Mouse (Mus musculus) liver, embryonic 12.5 days (tissue): ENCODE results near the gene Chd3. TPM values are rescaled to one million over a fixed set of nuclear protein-coding genes. Genes with fewer than 3 reads are reported as not detected.

Experiments used
- ATAC-seq: fragments of 200-750 bp; cut with Nextera tagmentation; 2 replicates; pipeline ENCODE4 v1.8.0; 2017; ENCODE audit warnings: moderate number of reproducible peaks, mild to moderate bottlenecking, moderate library complexity
- H3K27ac ChIP-seq: fragments of 300-500 bp; sonication (generic); 2 replicates; pipeline ENCODE4 v1.5.1; 2016; ENCODE audit warnings: mild to moderate bottlenecking
- H3K27me3 ChIP-seq: fragments of 300-500 bp; sonication (generic); replicated peaks from 2 replicates; pipeline ENCODE4 v1.6.1; 2016; ENCODE audit warnings: mild to moderate bottlenecking, moderate library complexity
- H3K36me3 ChIP-seq: fragments of 300-500 bp; sonication (generic); 2 replicates; pipeline ENCODE4 v1.6.1; 2016; ENCODE audit warnings: mild to moderate bottlenecking, moderate library complexity
- H3K4me1 ChIP-seq: fragments of 300-500 bp; sonication (generic); 2 replicates; pipeline ENCODE4 v1.6.1; 2016
- H3K4me2 ChIP-seq: fragments of 300-500 bp; sonication (generic); 2 replicates; pipeline ENCODE4 v1.6.1; 2016; ENCODE audit warnings: mild to moderate bottlenecking, moderate library complexity
- H3K4me3 ChIP-seq: fragments of 300-500 bp; sonication (generic); 2 replicates; pipeline ENCODE4 v1.5.1; 2016; ENCODE audit warnings: mild to moderate bottlenecking, moderate library complexity
- H3K9ac ChIP-seq: fragments of 300-500 bp; sonication (generic); 2 replicates; pipeline ENCODE4 v1.6.1; 2016; ENCODE audit warnings: mild to moderate bottlenecking, moderate library complexity
- H3K9me3 ChIP-seq: fragments of 300-500 bp; sonication (generic); replicated peaks from 2 replicates; pipeline ENCODE4 v1.6.1; 2016; ENCODE audit warnings: mild to moderate bottlenecking, moderate library complexity
- WGBS: fragments of 180-500 bp; shearing (Covaris S2); methylation state at CpG from one replicate; pipeline ENCODE4 v1.1.7; 2016; ENCODE audit not compliant: insufficient replicate concordance; 5-methylcytosine and 5-hydroxymethylcytosine counted together
- polyA plus RNA-seq: library from polyadenylated mRNA; unstranded; fragments of >200 nt; fragmentation: Nextera tagmentation; extraction: Ambion mirVana; gene quantifications from 2 replicates; pipeline ENCODE4 v1.2.1, GENCODE M21; 2016

Gene Chd3
- polyA plus RNA-seq, 1 experiment from 2014 or later = 4.7 TPM

DNA sequence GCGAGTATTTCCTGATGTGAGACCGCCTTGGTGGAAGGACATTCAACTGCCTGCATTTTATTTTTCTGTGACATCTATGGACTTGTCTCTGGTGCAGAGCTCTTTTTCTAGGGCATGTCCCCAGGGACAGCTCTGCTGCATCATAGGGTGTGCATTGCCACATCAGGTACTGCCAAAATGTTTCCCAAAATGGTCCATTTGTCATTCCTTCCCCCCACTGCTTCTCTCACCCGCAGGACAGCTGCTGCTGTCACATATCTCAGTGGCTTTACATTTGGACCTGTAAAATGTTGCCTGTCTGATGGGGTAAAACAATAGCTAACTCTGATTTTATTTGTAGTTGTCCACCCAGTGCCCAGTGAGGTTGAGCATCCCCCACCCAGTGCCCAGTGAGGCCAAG lies 73.9 kb downstream of the Chd3 start:
- ATAC-seq = no peak
- WGBS = 63% methylated on average over 3 of the region's 3 CpGs
- no peak overlapping the region for H3K9ac ChIP-seq
- H3K4me1 ChIP-seq = 0 out of 2 replicates have a peak, but pooled peaks cover 6% of the 10 kb centered on the region
- no peak overlapping the region for H3K27ac ChIP-seq
- peaks cover 27% of the 10 kb centered on the region for H3K36me3 ChIP-seq
- H3K4me2 ChIP-seq = no peak overlapping the region
- H3K4me3 ChIP-seq = no peak overlapping the region
- no peaks in the 10 kb centered on the region for H3K27me3 ChIP-seq
- no peaks in the 10 kb centered on the region for H3K9me3 ChIP-seq

Other genes with a start within 250 kb of the Chd3 start
- gene Hes7, start 249.0 kb downstream of the Chd3 start, polyA plus RNA-seq = 0.44 and 0.46 TPM in 2 replicates
- 0.14 TPM in 1 of 2 replicates, not detected in the other for gene 9130213A22Rik, start 246.8 kb downstream of the Chd3 start, polyA plus RNA-seq
- gene Aloxe3, start 243.5 kb downstream of the Chd3 start, polyA plus RNA-seq = not detected in 2 replicates
- gene Alox12b, start 212.4 kb downstream of the Chd3 start, polyA plus RNA-seq = not detected in 2 replicates
- not detected in 2 replicates for gene Alox8, start 171.6 kb downstream of the Chd3 start, polyA plus RNA-seq
- not detected in 2 replicates for gene Gucy2e, start 132.4 kb downstream of the Chd3 start, polyA plus RNA-seq
- 13.1 and 13.9 TPM in 2 replicates for gene Cntrob, start 45.6 kb downstream of the Chd3 start, polyA plus RNA-seq
- 90.4 and 90.9 TPM in 2 replicates for gene Trappc1, start 45.4 kb downstream of the Chd3 start, polyA plus RNA-seq
- 0.24 and 0.48 TPM in 2 replicates for gene Kcnab3, start 43.1 kb downstream of the Chd3 start, polyA plus RNA-seq
- 1.5 and 1.7 TPM in 2 replicates for gene Rnf227, start 28.9 kb downstream of the Chd3 start, polyA plus RNA-seq
- gene Naa38, start 26.1 kb upstream of the Chd3 start, polyA plus RNA-seq = 111 and 119 TPM in 2 replicates
- gene Cyb5d1, start 26.2 kb upstream of the Chd3 start, polyA plus RNA-seq = 15.1 and 15.7 TPM in 2 replicates
- gene Tmem88, start 28.8 kb upstream of the Chd3 start, polyA plus RNA-seq = 14.4 and 15.4 TPM in 2 replicates
- 7.1 and 7.5 TPM in 2 replicates for gene Kdm6b, start 44.3 kb upstream of the Chd3 start, polyA plus RNA-seq
- gene Dnah2, start 179.7 kb upstream of the Chd3 start, polyA plus RNA-seq = 0.06 and 0.17 TPM in 2 replicates
- 1.7 and 2.3 TPM in 2 replicates for gene Efnb3, start 190.8 kb upstream of the Chd3 start, polyA plus RNA-seq
- gene Wrap53, start 210.8 kb upstream of the Chd3 start, polyA plus RNA-seq = 24.3 and 27.1 TPM in 2 replicates
- gene Trp53, start 211.0 kb upstream of the Chd3 start, polyA plus RNA-seq = 110 TPM in 2 replicates
- gene Atp1b2, start 236.5 kb upstream of the Chd3 start, polyA plus RNA-seq = 38.3 and 39.8 TPM in 2 replicates
- 33.0 and 34.9 TPM in 2 replicates for gene Shbg, start 248.5 kb upstream of the Chd3 start, polyA plus RNA-seq